Mouse (Mus musculus) urinary bladder, postnatal 14 days (tissue): ENCODE data around the gene Tnfsf8.
A peak's percentile ranks its signal among the peaks of the same experiment; 100 is the strongest.

Experiments used
- DNase-seq: peaks from one replicate; pipeline ENCODE4 v3.0.0; 2021; ENCODE audit warnings: low spot score

Tnfsf8 gene

DNA sequence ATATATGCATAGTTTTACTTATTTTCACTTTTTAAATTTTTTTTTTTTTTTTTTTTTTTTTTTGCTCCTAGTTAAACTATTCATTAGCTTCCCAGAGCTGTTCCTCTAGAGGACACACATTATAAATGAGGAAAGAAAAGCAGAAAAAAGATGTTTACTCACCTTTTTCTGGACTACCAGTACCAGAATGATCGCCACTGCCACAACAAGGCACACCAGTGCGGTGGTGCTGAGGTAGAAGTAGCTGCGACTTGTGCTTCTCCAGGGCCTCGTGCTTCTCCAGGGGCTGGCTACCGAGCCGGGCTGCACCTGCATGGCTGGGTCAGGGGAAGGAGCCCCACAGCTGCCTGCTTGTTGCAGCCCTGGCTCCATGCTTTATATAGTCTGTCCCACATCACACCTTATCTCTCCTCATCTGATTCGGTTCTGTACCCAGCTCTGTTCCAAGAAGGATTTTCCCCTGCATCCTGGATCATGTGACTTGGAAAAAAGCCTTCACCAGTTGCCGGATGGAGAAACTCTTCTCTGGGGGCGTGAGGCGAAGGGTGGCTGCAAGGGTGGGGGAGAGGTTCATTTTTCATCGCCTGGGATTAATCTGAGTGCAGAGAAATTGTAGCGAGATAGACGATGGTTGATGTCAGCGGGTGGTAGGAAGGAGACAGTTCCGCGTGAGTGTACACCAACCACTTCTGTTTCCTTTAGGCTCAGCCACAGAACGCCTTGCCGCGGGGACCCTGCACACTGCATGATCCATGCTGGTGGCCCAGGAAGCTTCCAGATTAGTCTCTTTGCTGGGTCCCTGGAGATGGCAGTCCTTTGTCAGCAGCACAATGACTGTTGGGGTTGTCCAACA lies at the start of gene Tnfsf8:
TSS of gene Tnfsf8 (minus strand) at position 660 of the 853 bp plus-strand sequence.
- DNase-seq, result no peak

DNA sequence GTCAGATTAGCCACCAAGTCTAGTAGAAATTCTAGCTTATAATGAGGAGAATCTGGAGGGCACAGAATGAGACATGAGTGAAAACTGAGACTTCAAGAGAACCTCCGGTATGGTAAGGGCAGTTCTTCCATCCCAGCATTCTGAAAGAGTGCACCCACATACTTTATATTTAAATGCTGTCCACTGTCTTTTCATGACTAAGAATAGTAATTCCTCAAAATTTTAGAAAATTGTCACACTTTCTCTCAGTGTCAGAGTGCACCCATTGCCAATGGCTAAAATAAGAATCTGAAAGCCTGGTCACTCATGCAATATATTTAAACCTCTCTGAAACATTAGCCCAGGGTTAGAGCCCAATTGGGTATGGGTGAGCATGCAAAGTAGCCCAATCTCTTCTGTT lies 47.4 kb upstream of the Tnfsf8 start:
- no peak for DNase-seq

DNA sequence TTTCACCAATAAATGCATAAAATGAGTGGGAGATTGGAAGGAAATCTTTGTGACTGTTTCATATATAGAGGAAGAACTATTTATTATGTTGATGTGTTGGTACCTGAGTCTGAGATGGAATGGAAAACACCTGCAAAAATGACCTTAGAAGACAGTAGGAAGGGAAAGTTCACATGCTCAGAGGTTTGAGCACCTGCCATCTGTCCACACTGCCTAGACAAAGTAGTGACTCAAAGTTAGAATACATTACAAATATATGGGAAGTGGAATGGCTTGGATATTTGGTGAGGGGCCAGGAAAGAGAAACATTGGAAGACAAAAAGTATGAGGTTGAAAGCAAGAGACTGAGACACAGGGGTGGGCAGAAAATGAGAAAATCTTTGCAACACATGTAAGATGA lies 46.3 kb upstream of the Tnfsf8 start:
- DNase-seq, result no peak

DNA sequence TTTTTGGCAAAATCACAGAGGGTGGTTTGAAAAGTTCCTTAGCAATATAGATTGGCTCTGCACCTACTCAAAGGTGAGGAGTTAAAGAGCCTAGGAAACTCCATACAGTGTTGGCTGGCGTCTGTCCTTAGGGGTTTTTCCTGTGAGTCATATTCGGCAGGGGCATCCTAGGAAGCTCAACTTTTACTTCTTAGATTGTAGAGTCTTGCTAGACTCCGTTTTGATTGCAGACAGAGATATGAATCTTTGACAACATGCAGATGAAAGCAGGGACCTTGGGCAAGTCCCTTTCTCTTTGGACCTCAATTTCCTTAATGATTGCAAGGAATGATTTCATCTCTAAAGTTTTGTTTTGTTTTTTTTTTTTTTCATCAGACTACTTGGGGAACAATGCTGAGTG lies 44.9 kb upstream of the Tnfsf8 start:
- DNase-seq, result no peak

DNA sequence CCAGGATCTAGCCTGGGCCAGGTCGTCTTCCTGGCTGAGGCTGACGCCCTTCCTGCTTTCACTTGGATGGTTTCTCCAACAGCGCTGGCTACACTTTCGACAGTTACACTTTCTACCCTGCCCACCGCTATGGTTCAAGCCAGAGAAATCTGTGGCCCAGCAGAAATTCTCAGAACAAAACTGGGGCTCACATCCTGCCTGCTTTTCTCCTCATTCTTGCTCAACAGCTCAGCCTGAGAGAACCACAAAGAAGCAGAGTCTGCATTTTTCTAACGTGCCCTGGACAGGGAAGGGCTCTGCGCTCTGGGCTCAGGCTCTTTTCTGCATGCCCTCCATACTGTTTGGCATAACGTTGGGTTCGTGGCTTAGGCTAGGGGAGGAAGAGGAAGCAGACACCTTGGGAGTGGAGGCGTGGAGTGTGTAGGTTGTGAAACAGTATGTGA lies 38.0 kb upstream of the Tnfsf8 start:
- DNase-seq, result no peak

DNA sequence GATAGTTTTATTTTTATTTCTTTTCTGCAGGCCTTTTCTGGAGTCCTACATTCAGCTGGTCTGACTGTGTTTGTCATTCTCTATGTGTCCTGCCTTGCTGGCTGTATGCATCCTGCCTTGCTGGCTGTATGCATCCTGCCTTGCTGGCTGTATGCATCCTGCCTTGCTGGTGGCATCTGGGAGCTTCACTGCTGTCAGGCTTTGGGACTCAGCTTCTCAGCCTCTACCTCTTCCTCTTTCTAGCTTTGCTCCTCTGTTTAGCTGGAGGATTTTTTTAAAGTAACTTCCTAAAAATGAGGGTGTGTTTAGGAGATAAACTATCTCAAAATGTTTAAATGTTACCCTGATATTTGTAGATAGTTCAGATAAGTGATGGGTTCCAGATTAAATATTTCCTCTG lies 36.0 kb upstream of the Tnfsf8 start:
- DNase-seq, result no peak

DNA sequence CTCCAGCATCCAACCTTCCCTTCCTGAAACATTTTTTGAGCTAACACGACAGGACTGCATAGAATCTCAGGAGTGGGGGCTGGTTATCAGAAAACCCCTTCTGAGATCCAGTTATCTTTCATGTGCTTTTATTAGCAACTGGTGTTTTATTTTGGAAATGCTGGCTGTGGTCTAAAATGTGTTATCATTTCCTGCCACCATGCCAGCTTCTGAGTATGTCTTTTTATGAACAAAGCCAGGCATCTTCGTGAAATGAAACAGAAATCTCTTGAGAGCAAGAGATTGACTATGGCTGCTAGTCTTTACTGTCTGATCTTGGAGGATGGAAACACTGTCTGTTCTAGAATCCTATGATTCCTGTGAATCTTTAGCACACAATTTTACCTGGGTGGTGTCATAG lies 25.0 kb upstream of the Tnfsf8 start:
- no peak for DNase-seq

DNA sequence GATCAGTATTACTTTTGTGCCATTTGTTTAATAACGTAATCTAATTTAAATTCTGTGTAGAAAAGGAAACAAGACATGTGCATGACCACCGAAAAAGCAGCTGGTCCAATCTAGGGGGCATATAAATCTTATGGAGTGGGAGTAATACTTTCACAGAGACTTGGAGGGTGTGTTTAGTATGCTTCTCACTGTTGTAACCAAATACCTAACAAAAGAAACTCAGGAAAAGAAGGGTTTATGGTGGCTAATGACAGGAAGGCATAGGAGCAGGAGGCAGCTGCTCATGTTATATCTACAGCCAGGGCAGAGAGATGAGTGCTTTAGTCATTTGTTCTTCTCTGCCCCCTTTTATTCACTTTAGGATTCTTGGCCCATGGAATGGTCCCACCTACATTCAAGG lies 15.6 kb upstream of the Tnfsf8 start:
- no peak for DNase-seq

DNA sequence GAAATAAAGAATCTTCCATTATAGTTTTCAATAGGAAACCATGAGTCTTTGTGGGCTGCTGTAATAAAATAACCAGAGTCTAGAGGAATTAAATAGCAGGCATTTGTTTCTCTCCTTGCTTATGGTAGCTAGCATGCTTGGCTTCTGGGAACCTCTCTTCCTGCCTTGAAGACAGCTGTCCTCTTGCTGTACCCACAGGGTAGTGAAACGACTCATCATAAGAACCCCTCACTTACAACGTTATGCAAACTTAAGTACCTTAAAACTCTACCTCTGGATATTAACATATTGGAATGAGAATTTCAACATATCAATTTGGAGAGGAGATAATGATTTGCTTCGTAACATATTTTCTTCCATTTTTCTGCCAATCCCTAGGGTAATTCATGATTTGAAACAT lies 14.3 kb upstream of the Tnfsf8 start:
- no peak for DNase-seq

DNA sequence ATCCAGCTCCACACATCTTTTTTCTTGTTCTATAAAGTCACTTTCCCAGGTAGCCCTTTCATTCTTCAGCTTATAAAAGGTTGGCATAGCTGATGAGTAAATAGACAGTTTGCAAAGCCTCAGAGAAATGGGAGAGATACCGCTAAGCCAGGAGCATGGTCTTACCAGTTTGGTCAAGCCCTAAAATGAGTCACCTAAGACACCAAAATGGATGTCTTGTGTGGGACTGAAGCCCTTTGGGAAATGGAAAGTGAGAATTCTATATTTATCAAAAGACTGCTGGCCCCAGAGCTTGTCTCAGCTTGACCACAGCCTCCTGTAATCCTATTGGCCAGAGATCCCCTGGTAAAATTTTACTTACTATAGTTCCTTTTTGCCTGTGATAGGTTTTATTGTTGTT lies 9.5 kb upstream of the Tnfsf8 start:
- DNase-seq, result no peak

DNA sequence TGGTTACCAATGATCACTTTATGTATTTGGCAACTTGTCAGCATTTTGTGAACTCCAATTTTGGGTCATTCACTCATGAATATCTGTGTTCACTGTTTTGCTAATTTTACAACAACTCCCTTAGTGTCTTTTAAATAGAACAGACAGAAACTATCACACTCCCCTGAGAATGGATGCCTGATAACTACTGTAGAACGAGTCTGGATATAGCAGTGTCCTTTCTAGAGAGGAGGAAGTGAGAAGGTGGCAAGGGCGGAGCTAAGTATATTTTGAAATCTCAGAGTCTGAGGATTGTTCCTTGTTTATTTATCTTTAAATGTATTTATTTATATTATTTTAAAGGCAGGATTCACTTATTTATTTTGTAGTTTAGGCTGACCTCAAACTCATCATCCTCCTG lies 7.6 kb upstream of the Tnfsf8 start:
- no peak for DNase-seq

DNA sequence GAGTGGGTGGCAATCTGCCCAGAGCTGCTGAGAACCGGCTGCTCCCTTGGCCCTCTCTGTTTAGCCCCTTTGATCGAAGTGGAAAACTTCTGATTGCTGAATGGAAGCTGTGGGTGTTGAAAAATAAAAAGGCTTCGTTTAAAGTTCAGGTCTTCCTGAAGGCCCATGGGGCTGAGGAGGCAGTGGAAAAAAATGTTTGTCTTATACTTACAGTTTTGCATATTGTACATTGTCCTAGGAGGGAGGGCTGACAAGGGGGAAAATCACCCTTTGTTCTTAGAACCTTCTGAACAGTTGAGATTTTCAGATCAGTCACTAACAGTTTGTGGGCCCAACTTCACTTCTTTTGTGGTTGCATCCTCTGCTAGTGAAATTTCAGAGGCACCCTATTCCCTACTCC lies 1.8 kb upstream of the Tnfsf8 start:
- no peak for DNase-seq

DNA sequence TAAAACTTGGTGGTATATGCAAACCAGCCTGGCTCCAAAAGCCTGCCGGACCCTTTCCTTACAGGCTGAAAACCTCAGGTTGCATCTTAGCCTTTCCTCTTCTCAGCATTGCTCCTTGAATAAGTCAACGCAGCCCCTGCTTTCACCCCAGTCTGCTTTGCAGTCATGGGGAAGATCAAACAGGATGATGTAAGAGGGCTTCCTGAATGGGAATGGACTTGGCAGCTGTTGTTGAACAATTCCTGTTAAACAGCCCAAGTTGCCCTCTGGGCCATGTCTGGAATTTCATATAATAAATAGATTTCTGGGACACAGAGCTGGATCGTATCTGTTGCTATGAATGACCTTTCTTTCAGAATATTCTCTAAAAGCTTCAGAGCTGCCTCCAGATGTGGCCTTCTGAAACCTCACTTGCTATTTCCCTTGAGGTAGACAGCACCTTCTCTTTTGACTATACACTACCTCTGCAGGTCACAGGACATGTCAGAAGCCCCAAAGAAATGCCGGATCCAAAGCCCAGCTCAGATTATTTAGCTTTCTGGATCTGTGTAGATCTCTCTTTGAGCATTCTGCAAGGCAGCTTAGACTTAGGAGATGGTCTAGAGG lies 1.0 kb upstream of the Tnfsf8 start:
- no peak for DNase-seq

DNA sequence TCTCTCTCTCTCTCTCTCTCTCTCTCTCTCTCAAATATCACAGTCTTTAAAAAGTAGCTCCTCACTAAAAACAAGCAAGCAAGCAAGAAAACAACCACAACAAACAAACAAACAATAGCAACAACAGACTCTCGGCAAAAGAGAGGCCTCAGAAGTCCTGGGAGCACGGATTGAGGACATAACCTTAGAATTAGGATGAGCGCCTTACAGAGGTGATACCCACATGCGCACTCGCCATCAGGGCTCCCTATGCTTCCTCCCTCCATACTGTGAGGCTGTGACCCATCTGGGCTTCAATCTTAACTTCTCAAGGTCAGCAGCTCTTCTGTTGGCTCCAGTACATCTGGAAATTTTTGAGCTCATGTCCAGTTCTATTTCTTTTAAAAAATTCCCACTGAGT lies 911 bp downstream of the Tnfsf8 start:
- DNase-seq, result no peak

DNA sequence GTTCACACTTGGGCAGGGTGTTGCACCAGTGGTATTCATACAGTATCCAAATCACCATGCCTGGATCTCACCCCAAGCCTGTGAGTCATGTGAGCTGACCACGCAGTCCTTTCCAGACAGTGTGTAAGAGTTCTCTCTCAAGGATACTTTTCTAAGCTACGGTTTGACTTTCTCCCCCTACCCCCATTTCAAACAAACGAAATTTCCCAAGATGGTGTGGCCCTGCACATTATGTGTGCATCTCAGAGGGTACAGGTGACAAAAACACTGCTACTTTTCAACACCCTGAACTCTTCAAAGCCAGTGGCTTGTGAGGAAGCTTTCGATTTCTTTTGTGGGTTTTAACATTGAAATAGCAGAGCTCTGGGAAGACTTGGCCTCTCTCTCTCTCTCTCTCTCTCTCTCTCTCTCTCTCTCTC lies 1.4 kb downstream of the Tnfsf8 start:
- DNase-seq, result no peak

DNA sequence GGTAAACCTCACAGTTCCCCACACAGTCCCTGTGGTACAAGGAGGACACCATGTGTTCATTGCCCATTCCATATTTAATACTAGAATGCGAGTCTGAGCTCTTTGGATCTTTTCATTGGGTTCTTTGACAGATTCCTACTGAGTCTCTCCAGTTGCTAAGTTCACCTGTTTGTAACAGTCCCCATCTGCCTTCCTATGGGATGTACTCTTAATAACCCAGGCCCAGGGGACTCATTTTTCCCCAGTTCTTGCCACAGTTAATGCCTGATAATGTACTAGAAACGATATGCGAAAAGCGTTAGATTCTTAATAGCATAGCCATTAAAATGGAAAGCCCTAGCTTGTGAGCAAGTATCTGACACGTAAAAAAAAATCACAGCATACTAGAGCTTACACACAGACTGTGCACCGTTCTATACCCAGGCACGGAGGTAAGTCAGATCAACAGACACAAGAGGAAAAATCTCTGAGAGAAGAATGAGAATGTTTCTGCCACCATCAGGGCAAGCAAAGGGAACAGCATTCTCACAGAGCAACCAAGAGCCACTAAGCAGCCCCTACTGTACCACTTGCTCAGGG lies 2.4 kb downstream of the Tnfsf8 start:
- DNase-seq, result no peak

DNA sequence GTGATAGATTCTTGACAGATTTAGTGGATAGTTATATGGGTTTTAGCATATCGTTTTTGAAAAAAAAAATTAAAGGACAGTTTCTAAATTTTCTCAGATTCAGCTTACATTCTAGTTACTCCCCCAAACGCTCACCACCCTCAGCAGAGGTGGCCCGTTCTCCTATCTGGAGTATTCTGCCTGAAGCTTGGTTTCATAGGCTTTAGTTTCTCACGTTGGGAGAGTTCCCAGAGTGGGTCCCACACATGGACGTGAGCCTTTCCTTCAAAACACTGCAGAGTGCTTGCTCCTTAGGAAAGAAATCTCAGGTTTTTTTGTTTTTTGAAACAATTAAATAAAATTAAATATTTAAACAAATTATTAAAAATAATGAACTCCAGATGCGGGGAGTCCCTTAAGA lies 4.4 kb downstream of the Tnfsf8 start:
- DNase-seq, result no peak

DNA sequence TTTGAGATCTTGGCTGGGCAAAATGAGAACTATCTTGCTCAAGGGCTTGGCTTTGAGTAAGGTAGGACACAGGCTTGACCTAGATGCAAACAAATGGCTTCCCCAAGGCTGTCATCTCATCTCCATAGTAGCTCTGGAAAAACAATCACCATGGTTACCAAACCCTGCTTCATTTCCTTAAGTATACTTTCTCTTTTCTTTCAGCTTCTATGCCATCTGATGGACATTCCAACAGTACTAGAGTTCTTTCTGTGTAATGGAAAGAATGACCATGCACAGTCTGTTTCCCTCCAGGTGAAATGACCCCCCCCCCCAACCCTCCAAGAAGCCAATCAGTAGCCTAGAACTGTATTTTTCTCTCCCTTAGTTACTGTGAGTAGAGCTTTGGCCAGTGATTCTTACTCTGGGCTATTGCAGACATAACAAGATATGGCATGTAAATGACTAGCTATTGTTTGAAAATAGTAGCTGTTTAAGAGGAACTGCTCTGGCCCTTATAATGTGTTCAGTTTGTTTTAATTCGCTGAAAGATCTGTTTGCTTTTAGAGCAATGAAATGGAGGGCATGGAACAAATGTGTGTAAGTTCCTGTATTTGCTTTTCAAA lies 7.3 kb downstream of the Tnfsf8 start:
- no peak for DNase-seq

DNA sequence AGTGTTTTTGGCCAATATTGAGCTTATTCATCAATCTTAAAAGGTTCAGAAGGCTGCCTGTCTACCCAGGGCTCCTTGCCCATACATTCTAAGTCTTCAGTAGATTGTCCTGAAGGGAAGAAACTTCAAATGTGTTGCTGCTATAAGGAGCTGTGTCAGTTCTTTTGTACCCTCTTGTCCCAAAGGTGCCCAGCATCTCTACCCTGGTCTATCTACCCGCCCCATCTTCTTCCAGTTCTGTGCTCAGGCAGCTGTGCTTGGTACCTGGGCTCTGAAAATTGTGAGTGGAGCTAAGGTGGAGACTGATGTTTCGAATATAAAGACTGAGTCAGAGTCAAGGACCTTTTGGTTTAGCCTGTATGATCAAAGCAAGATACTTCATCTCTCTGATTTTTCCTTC lies 11.1 kb downstream of the Tnfsf8 start:
- no peak for DNase-seq

DNA sequence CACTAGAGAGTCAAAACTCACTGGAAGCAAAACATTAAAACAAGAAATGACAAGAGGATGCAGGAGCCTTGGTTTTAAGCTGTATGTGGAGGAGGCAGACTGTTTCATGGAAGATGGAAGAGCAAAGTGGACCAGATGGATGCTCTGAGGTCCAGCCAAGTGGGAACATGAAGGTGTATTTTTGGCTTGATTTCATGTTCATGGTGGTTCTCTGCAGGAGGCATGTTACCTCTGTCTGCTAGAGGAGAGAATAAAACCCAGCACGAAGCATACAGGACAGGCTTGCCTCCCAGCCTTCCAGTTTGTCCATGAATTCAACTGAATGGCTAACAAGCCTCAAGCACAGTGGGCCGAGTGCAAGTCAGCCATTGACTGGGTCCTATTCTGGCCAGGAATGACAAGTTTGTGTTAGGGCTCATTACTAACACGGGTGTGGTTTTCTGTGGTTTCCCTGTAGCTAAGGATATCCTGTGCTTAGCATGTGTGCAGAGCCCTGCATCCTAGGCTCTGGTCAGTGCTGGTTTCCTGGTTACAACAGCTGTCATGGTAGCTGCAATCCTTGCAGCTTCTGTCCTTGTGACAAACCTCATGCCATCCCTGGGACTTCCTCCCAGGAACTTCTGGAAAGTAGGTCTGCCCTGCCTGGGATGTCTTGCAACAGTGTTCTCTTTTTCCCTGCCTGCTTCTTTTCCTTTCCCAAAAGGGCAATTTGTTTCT lies 14.1 kb downstream of the Tnfsf8 start:
- DNase-seq, result no peak

DNA sequence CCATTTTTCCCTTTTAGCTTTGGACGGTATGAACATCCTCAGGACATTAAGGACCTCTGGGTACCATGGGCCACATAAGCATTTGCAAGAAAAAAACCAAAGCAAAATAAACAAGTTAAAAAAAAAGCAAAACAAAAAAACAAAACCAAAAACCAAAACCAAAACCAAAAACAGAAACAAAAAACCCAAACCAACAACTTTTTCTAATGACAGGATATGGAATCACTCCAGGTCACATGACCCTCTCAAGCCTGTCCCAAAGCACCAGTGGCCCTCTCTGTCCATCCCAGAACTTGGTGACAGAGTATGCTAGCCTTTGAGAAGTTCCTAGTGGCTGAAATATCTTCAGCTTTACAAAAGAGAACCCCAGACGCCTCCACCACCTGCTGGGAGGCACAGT lies 15.4 kb downstream of the Tnfsf8 start:
- DNase-seq, result no peak

DNA sequence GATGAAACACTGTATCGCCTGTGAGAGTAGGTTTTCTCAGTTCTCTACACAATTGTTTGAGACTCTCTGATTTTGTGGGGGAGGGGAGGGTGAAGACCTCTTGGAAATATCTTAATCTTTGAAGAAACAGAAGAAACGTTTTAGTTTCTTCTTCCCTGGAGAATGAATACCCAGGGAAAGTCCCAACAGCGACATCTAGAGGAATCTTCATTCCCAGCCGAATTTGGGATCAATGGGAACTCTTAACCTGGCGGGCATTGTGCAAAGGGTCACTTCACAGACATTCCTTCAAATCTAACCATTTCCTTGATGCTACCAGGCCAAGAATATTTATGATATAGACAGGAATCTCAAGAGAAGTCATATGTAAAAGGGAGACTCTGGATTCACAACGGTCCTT lies 17.2 kb downstream of the Tnfsf8 start:
- peak; percentile 14 for DNase-seq
